Mouse (Mus musculus): ENCODE measurements around the gene S1pr4. TPM values are rescaled to one million over a fixed set of nuclear protein-coding genes. Genes with fewer than 3 reads are reported as not detected.

The S1pr4 gene
- total RNA-seq, 2 experiments from 2014 or later: 0.37 to 0.54 TPM

GRCm38 (mm10) chr10:81466066-81466465 is 33.9 kb downstream of the S1pr4 start:
- DNase-seq (ENCODE audit: low spot score in 2 of 2): peak in 1 of 2 experiments; percentile 14

DNA sequence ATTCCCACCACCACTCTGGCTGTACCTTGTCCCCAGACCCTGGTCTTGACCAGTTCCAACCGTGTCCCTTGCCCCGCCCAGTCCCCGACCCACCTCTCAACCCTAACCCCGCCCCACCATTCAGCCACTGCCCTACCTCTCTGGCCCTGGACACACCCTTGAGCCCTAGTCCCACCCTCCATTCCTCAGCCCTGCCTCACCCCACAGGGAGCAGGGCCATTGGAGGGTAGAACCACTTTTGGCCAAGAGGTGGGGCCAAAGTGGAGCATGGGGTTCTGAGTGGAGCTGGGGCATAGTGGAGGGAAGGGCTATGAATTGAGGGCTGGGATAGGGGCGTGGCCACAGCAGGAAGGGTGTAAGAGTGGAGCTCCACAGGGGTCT is 34.7 kb downstream of the S1pr4 start:
- no peak for DNase-seq (ENCODE audit: low spot score in 2 of 2)

DNA sequence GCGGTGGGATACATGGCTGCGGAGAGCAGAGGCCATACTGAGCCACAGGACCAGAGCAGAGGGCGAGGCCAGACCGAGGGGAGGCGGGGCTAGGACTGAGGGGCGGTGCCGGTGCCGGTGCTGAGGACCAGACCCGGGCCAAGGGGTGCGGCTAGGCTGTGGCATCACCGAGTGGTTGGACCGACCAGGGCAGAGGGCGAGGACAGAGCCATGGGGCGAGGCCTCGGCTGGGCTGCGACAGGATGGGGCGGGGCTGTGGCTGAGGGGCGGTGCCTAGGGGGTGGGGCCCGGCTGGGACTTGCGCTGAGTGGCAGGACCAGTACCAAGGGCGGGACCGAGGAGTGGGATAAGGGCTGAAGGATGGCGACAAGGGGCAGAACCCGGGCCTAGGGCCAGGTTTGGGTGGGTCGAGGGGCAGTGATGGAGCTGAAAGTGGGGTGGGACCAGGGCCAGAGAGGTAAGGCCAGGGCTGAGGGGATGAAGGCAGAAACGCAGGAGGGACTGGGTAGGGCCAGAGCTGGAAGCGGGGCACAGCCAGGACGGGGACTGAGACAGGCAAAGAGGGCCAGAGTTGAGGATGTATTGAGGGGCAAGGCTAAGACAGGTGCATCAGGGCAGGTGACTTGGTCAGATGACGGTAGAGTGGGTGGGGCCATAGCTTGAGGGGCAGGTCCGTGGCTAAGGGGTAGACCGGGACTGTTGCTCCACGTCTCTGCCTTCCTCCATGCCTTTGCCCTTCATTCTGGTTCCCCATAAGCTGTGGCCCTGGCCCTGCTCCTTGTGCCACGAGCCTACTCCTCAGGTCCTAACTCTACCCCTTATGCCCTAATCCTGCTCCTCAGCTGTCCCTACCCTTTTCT is 35.3 kb downstream of the S1pr4 start:
- DNase-seq (ENCODE audit: low spot score in 2 of 2): peak in 1 of 2 experiments; percentile 46

DNA sequence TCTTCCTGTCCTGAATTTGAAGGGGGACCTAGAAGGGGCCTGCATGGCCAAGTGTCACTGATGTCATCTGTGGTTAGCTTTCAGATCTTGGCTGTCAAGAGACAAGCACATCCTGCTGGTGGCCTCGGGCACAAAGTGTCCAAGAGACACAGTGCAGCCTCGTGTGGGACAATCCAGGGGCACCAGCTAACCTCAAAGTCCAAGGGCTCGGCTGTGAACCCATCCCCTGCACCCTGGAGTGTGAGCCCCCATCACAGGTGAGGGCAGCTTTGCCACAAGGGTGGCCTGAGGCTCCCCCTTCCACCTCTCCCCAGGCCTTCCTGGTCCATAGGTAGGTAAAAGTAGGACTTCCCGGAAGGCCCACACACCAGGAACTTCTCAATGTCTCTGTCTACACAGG is 36.4 kb downstream of the S1pr4 start:
- no peak for DNase-seq (ENCODE audit: low spot score in 2 of 2)

GRCm38 (mm10) chr10:81462917-81463316 is 37.0 kb downstream of the S1pr4 start:
- DNase-seq (ENCODE audit: low spot score in 2 of 2): no peak

- no peak for DNase-seq (ENCODE audit: low spot score in 2 of 2)
Observed at GRCm38 (mm10) chr10:81462415-81462804, 37.5 kb downstream of the S1pr4 start.

DNA sequence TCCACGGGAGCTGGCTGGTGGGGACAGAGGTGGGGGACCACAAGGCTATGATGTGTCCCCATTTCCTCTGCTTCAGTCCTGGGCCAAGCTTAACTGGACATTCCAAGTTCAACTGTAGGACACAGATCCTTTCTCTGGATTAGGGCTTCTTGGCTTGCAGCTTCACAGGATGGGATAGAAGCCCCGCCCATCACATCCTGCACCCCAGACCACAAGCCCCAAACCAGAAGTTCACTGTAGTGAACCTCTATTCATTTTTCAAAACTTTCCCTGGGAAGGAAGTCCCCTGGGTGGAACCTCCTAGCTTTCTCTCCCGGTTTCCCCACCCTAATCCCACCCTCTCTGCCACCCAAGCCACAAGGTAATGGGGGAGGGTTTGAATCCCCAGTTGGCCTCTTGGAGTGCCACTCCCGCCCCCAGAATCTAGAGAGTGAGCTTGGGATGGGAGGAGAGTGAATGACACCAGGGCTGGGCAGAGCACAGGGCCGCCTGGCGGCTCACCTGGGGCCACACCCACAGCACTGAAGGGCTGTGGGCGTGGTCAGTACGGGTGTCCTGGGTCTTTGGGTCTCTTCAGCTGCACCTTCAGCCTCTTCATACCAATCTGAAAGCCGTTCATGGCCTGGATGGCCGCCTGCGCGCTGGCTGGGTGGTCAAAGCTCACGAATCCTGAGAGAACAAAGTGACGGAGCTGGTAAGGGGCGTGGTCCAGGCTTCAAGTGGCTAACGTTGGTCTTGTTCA is 38.1 kb downstream of the S1pr4 start:
- no peak for DNase-seq (ENCODE audit: low spot score in 2 of 2)

DNA sequence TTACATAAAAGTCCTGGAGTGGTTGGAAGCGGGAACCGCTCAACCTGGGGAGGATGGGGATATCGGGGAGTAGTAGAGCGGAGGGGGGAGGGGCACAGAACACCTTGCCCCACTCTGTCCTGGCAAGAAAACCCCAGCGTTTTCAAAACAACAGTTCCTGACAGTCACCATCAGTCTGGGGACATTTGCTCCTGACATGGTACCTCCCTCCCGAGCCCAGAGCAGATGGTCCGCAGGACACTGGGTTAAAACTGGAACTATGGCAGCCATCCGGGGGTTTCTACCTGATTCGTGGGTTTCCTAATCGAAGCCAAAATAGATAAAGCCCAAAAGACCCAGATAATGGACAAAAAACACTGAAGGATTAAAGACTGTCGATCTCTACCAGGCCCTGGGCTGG is 39.0 kb downstream of the S1pr4 start:
- no peak for DNase-seq (ENCODE audit: low spot score in 2 of 2)

DNA sequence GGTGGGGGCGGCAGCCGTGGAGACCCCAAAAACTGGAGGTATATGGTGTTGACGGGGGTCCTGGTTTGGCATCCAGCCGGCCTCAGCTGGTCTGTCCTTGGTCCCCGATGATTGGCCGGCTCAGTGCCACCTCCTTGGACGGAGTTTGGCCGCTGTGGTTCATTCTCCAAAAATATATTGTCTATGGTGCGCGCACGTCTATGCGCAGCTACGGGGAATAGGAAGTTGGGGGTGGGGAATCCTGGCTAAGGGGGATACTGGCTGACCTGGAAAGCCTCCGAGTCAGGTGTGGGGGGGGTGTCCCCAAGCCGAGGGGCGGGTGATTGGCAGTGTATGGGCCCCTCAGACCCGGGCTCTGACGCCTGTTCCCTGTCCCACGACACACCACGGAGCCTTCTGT is 39.5 kb downstream of the S1pr4 start:
- no peak for DNase-seq (ENCODE audit: low spot score in 2 of 2)

GRCm38 (mm10) chr10:81459399-81459798 is 40.5 kb downstream of the S1pr4 start:
- DNase-seq (ENCODE audit: low spot score in 2 of 2): no peak

DNA sequence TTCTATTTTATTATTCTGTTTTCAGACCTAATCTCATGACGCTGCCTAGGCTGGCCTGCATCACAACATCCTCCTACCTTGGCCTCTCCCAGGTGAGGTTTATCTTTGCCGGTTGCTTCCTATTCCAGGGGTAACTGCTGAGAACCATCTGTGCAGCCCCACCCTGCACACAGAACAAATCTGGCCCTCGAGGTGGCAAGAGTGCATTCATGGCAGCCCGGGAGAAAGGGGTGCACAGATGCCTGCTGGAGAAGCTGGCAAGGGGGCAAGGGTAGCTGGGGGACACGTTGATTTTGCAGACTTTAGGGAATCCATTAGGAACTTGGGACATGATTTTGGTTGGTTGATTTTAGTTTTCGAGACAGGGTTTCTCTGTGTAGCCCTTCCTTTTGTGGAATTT is 41.7 kb downstream of the S1pr4 start:
- no peak for DNase-seq (ENCODE audit: low spot score in 2 of 2)

DNA sequence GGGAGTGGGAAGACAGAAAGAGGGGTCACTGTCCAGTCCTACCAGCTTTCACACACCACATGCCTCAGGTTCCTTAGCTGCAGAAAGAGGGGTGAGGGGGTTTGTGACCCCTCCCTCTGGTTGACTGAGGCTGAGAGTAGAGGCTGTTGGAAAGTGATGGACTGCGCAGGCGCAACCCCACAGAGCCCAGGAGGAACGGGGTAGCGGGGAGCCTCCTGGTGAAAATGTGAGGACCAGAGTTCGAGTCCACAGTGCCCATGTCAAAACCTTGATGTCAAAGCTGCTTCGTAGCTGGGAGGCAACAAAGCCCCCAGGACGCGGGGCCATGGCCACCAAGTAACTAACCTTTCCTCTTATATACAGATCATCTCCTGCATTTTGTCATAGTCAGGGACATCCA is 42.3 kb downstream of the S1pr4 start:
- no peak for DNase-seq (ENCODE audit: low spot score in 2 of 2)

- DNase-seq (ENCODE audit: low spot score in 2 of 2): no peak
Observed at GRCm38 (mm10) chr10:81456983-81457563, 42.9 kb downstream of the S1pr4 start.

GRCm38 (mm10) chr10:81455181-81455895 is 44.6 kb downstream of the S1pr4 start, which contains the start of gene Nfic:
Gene Nfic, minus strand, starts transcription at chr10:81455635.
- no peak for DNase-seq (ENCODE audit: low spot score in 2 of 2)

DNA sequence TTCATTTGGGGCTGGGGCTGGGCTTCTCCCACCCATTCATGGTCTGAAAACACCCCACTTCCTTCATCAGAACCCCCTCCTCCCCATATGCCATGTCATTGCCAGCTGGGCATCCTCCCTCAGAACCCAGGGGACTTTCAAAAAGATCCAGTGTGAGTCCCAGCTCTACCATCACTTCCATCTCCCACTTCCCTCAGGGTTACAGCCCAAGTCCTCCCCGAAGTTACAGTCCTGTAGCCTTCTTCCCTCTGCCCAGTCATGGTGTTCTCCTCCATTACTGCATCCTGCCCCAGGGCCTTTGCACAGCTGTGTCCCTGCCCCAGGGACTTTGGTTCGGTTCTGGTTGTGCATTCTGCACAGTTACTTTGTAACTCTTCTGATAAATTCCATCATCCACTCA is 45.8 kb downstream of the S1pr4 start:
- DNase-seq (ENCODE audit: low spot score in 2 of 2): no peak

GRCm38 (mm10) chr10:81452947-81453288 is 47.0 kb downstream of the S1pr4 start:
- no peak for DNase-seq (ENCODE audit: low spot score in 2 of 2)

DNA sequence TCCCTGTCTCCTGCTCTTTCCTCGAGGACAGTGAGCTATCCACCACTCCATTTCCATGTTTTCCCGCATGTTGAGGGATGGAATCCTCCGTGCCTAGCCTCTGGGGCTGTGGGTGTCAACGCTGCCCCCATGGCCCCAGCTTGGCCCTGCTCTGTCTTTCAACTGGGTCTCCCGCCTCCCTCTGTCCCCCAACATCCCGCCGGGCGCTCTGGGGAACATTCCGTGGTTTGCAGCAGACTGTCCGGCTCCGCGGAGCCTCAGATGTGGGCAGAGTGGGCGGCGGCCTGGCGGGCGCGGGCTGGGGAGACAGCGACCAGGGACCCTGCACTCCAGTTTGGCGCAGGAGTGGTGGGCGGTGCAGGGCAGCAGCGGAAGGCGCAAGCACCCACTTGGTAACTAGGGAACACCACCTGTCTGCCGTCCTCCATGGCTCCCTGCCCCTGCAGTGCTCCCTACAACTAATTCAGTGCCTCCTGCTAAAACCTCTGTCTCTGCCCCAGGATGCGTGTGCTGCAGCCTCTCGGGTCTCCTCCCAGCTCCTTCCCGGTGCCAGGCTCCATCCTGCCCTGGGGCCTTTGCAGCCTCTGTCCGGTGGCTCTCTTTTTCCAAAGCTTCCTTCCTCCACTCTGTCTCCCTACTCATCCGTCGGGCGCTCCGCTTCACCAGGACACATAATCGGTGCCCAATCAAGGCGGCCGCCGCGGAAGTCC is 47.5 kb downstream of the S1pr4 start:
- DNase-seq (ENCODE audit: low spot score in 2 of 2): no peak

- no peak for DNase-seq (ENCODE audit: low spot score in 2 of 2)
Observed at GRCm38 (mm10) chr10:81451365-81451745, 48.6 kb downstream of the S1pr4 start.

GRCm38 (mm10) chr10:81450641-81451364 is 49.1 kb downstream of the S1pr4 start:
- DNase-seq (ENCODE audit: low spot score in 2 of 2): no peak

- peak; percentile 74 to 87 for DNase-seq (ENCODE audit: low spot score in 2 of 2)
Observed at GRCm38 (mm10) chr10:81450140-81450539, 49.8 kb downstream of the S1pr4 start.

Measured in gastrocnemius, postnatal 4 days (tissue).